In the genomic region with DNA sequence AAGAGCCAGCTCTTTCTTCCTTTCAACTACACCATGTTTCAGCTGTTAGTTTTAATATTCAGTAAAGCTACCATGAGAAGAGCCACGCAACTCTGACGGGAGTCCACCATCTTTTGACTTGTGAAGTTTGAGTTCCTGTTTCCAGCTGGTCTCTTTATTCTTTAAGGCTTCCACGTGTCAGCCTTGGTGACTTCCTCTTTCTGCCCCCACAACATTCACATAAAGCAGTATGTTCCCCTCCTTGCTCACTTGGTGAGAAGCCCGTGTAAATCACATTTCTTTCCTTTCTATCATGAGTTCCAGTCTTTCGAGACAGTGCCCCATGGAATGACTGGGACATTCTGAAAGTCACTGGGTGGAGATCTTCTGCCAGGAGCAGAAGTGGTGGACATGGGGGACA, we compare ENCODE assay signal across 21 mouse cellular contexts.
DNase-seq lines count a peak whose midpoint lies in the region; ATAC-seq lines count a peak whose summit lies in the region.
"Had no signal": no experiment of that assay in that cellular context is flagged by ENCODE, and none has a peak within 500 bp of the region (broad histone marks: within the 10 kb centered on the region; RNA-seq: fewer than 3 reads in every experiment).

No protein-coding gene starts in this region.

- no peak overlapping the region for H3K4me2 ChIP-seq in forebrain, embryonic 16.5 days (ENCODE audit: low read length)
- H3K4me2 ChIP-seq in hindbrain, embryonic 14.5 days (replicated peaks) = no peak overlapping the region
- H3K4me2 ChIP-seq: embryonic facial prominence, embryonic 13.5 days; forebrain, embryonic 15.5 days; heart, embryonic 11.5 days; hindbrain, embryonic 12.5 days; intestine, embryonic 15.5 days; neural tube, embryonic 13.5 days had no signal

- peak overlapping the region; percentile 36; the same call in 1 of the 2 replicates for H3K27ac ChIP-seq in forebrain, embryonic 10.5 days
- H3K27ac ChIP-seq in forebrain, embryonic 16.5 days (ENCODE audit: low read length) = no peak overlapping the region
- no peak overlapping the region for H3K27ac ChIP-seq in hindbrain, embryonic 14.5 days
- H3K27ac ChIP-seq: embryonic facial prominence, embryonic 13.5 days; forebrain, embryonic 15.5 days; hindbrain, embryonic 12.5 days; intestine, embryonic 15.5 days; neural tube, embryonic 13.5 days had no signal

- no peak for DNase-seq in forebrain, embryonic 10.5 days (ENCODE audit: extremely low spot score, low spot score)
- peak; percentile 59 to 67 for DNase-seq in spleen, postnatal 36 days (ENCODE audit: low spot score in 2 of 2)
- DNase-seq in spleen, postnatal 10 days (ENCODE audit: low spot score in 2 of 2) = no peak
- no peak for DNase-seq in right cerebral cortex, postnatal 25 days
- no peak for DNase-seq in hindbrain, embryonic 14.5 days (ENCODE audit: low spot score)
- no peak for DNase-seq in ovary, adult 18-20 months (ENCODE audit: low spot score)
- DNase-seq: adrenal gland, adult 2 months; cerebellum, postnatal 10 days; gastrocnemius, postnatal 25 days; heart, postnatal 10 days; thymus, postnatal 14 days had no signal

- no peak for ATAC-seq in forebrain, embryonic 16.5 days
- ATAC-seq in megakaryocyte progenitor cell, adult 5-6 weeks (replicated peaks; ENCODE audit: poor library complexity) = peak; percentile 91
- ATAC-seq in hindbrain, embryonic 14.5 days (ENCODE audit: low FRiP score) = no peak
- ATAC-seq: forebrain, embryonic 15.5 days; intestine, embryonic 15.5 days; lung, postnatal 0 days had no signal

- no peaks in the 10 kb centered on the region for H3K27me3 ChIP-seq in forebrain, embryonic 10.5 days (ENCODE audit: poor library complexity, severe bottlenecking)
- no peaks in the 10 kb centered on the region; the same call in 1 of the 2 replicates for H3K27me3 ChIP-seq in forebrain, embryonic 16.5 days (replicated peaks; ENCODE audit: control insufficient read depth, insufficient read depth, low read length)
- H3K27me3 ChIP-seq in hindbrain, embryonic 14.5 days (ENCODE audit: control insufficient read depth, insufficient read depth, low read length) = no peaks in the 10 kb centered on the region
- H3K27me3 ChIP-seq: embryonic facial prominence, embryonic 13.5 days; forebrain, embryonic 15.5 days; hindbrain, embryonic 12.5 days; intestine, embryonic 15.5 days; neural tube, embryonic 13.5 days had no signal

- no peak overlapping the region for H3K9ac ChIP-seq in forebrain, embryonic 16.5 days (replicated peaks; ENCODE audit: low read depth, low read length)
- no peak overlapping the region for H3K9ac ChIP-seq in hindbrain, embryonic 14.5 days
- H3K9ac ChIP-seq: embryonic facial prominence, embryonic 13.5 days; forebrain, embryonic 15.5 days; hindbrain, embryonic 12.5 days; intestine, embryonic 15.5 days; neural tube, embryonic 13.5 days had no signal

- H3K36me3 ChIP-seq in forebrain, embryonic 10.5 days (replicated peaks) = no peaks in the 10 kb centered on the region; the same call in 1 of the 2 replicates
- no peaks in the 10 kb centered on the region for H3K36me3 ChIP-seq in forebrain, embryonic 16.5 days (ENCODE audit: control insufficient read depth, insufficient read depth)
- H3K36me3 ChIP-seq in hindbrain, embryonic 14.5 days (replicated peaks; ENCODE audit: control insufficient read depth, insufficient read depth) = no peaks in the 10 kb centered on the region
- H3K36me3 ChIP-seq: embryonic facial prominence, embryonic 13.5 days; forebrain, embryonic 15.5 days; hindbrain, embryonic 12.5 days; intestine, embryonic 15.5 days; neural tube, embryonic 13.5 days had no signal

- peaks cover 64% of the 10 kb centered on the region for H3K4me1 ChIP-seq in forebrain, embryonic 10.5 days
- H3K4me1 ChIP-seq in forebrain, embryonic 16.5 days (replicated peaks; ENCODE audit: control insufficient read depth, insufficient read depth, low read length) = peaks cover 10% of the 10 kb centered on the region
- peaks cover 10% of the 10 kb centered on the region for H3K4me1 ChIP-seq in hindbrain, embryonic 14.5 days (replicated peaks; ENCODE audit: control insufficient read depth, insufficient read depth, low read length)
- H3K4me1 ChIP-seq: hindbrain, embryonic 12.5 days had no signal

- WGBS in forebrain, embryonic 10.5 days = 89% methylated on average over 5 of the region's 5 CpGs
- WGBS in forebrain, embryonic 16.5 days = 87% methylated on average over 5 of the region's 5 CpGs
- WGBS in hindbrain, embryonic 14.5 days = 81% methylated on average over 5 of the region's 5 CpGs

- H3K9me3 ChIP-seq in forebrain, embryonic 10.5 days = no peaks in the 10 kb centered on the region
- no peaks in the 10 kb centered on the region for H3K9me3 ChIP-seq in forebrain, embryonic 16.5 days (ENCODE audit: control insufficient read depth, low read length)
- H3K9me3 ChIP-seq in hindbrain, embryonic 14.5 days (ENCODE audit: control insufficient read depth, low read length) = no peaks in the 10 kb centered on the region
- H3K9me3 ChIP-seq: embryonic facial prominence, embryonic 13.5 days; forebrain, embryonic 15.5 days; hindbrain, embryonic 12.5 days; intestine, embryonic 15.5 days; megakaryocyte, embryonic 14.5 days; neural tube, embryonic 13.5 days had no signal

- no peak overlapping the region for H3K4me3 ChIP-seq in forebrain, embryonic 10.5 days
- no peak overlapping the region for H3K4me3 ChIP-seq in forebrain, embryonic 16.5 days (replicated peaks; ENCODE audit: low read length)
- H3K4me3 ChIP-seq in hindbrain, embryonic 14.5 days (replicated peaks; ENCODE audit: low read length) = no peak overlapping the region
- H3K4me3 ChIP-seq: embryonic facial prominence, embryonic 13.5 days; forebrain, embryonic 15.5 days; hindbrain, embryonic 12.5 days; intestine, embryonic 15.5 days; megakaryocyte, embryonic 14.5 days; neural tube, embryonic 13.5 days had no signal

Comparison
In these comparisons a context has a peak if more than half of its experiments do, and no peak if none do; other contexts are left out.
1. DNase-seq: peak in spleen, postnatal 36 days (2 of 2); none in forebrain, embryonic 10.5 days (single experiment), spleen, postnatal 10 days (0 of 2), right cerebral cortex, postnatal 25 days (single experiment), hindbrain, embryonic 14.5 days (single experiment) and ovary, adult 18-20 months (single experiment).